Mouse (Mus musculus) hindbrain, embryonic 11.5 days (tissue): ENCODE results near the gene Lrrc1. TPM values are rescaled to one million over a fixed set of nuclear protein-coding genes. Genes with fewer than 3 reads are reported as not detected.

Experiments used
- ATAC-seq: fragments of 200-750 bp; cut with Nextera tagmentation; 2 replicates; pipeline ENCODE4 v1.8.0; 2017; ENCODE audit warnings: mild to moderate bottlenecking, moderate TSS enrichment, moderate library complexity; ENCODE audit not compliant: low FRiP score
- DNase-seq: peaks from one replicate; pipeline ENCODE4 v3.0.0-alpha.2; 2015; ENCODE audit warnings: low spot score
- H3K27ac ChIP-seq: fragments of 300-500 bp; sonication (generic); 2 replicates; pipeline ENCODE4 v1.5.1; 2014; ENCODE audit warnings: mild to moderate bottlenecking, low read depth, low read length
- H3K27me3 ChIP-seq: fragments of 300-500 bp; sonication (generic); 2 replicates; pipeline ENCODE4 v1.6.1; 2014; ENCODE audit warnings: mild to moderate bottlenecking, low read length, moderate library complexity, mixed read lengths; ENCODE audit not compliant: control insufficient read depth, insufficient read depth
- H3K36me3 ChIP-seq: fragments of 300-500 bp; sonication (generic); 2 replicates; pipeline ENCODE4 v1.6.1; 2014; ENCODE audit warnings: mild to moderate bottlenecking, low read length, moderate library complexity, mixed read lengths; ENCODE audit not compliant: control insufficient read depth, insufficient read depth
- H3K4me1 ChIP-seq: fragments of 300-500 bp; sonication (generic); replicated peaks from 2 replicates; pipeline ENCODE4 v1.6.1; 2014; ENCODE audit warnings: low read length, mixed read lengths; ENCODE audit not compliant: control insufficient read depth, insufficient read depth
- H3K4me2 ChIP-seq: fragments of 300-500 bp; sonication (generic); replicated peaks from 2 replicates; pipeline ENCODE4 v1.6.1; 2014; ENCODE audit warnings: mild to moderate bottlenecking, low read depth, low read length
- H3K4me3 ChIP-seq: fragments of 300-500 bp; sonication (generic); 2 replicates; pipeline ENCODE4 v1.5.1; 2014; ENCODE audit warnings: low read depth, low read length
- H3K9ac ChIP-seq: fragments of 300-500 bp; sonication (generic); 2 replicates; pipeline ENCODE4 v1.6.1; 2014; ENCODE audit warnings: low read depth, low read length
- H3K9me3 ChIP-seq: fragments of 300-500 bp; sonication (generic); 2 replicates; pipeline ENCODE4 v1.6.1; 2016; ENCODE audit warnings: low read length; ENCODE audit not compliant: control insufficient read depth
- WGBS: fragments of 180-500 bp; shearing (Covaris S2); extraction: QIAGEN DNeasy Blood & Tissue Kit; methylation state at CpG from one replicate; pipeline ENCODE4 v1.1.7; 2014; 5-methylcytosine and 5-hydroxymethylcytosine counted together
- polyA plus RNA-seq: library from polyadenylated mRNA; unstranded; fragments of >200 nt; fragmentation: Nextera tagmentation; extraction: Ambion mirVana; gene quantifications from 2 replicates; pipeline ENCODE4 v1.2.1, GENCODE M21; 2014

The Lrrc1 gene
- polyA plus RNA-seq: 9.0 and 10.2 TPM in 2 replicates

DNA sequence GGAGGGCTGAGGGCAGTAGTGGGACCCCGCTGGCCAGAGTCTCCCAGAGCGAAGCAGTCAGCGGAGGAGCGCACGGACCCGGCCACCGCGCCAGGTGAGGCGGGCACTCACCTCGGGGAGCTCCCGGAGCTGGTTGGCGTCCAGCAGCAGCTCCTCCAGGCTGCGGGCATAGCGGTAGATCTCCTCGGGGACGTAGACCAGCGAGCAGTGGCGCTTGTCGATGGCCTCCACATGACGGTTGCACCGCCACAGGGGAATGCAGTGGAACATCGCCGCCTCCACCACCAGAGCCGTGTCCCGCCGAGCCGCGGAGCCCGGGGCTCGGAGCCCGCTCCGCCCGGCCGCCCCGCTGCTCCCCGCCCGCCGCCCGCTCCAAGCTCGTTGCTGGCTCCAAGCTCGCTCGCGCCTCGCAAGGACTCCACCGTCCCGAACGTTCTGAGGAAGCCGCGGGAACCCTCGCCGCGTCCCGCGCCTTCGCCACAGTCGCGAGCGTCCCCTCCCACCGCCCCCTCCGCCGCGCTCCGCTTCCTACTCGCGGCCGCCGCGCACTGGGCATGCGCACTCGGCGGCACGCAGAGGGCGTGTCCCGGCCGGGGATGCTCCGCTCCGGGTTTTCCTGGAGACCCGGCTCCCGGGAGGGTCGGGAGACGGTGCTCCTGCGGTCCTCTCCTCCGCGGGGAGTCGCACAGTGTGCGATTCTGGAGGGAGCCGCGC is at the start of gene Lrrc1:
TSS of gene Lrrc1 (minus strand) at position 517 of the 714 bp plus-strand sequence.
- Histone ChIP-seq H3K4me2 (peak within 1 kb of the TSS; percentile 96), H3K9me3 (no peaks in the 10 kb centered on the region), H3K4me3 (peak within 1 kb of the TSS; percentile 72), H3K9ac (peak within 1 kb of the TSS; percentile 74), H3K27me3 (no peaks in the 10 kb centered on the region; the same call in 1 of the 2 replicates), H3K4me1 (peaks cover 6% of the 10 kb centered on the region; the same call in 1 of the 2 replicates), H3K27ac (peak within 1 kb of the TSS; percentile 67), H3K36me3 (no peaks in the 10 kb centered on the region)
- ATAC-seq (peak; percentile 94), DNase-seq (peak; percentile 95)
- under 1% methylated on average over 81 of the region's 88 CpGs for WGBS

GRCm38 (mm10) chr9:77592423-77592822 is 47.8 kb upstream of the Lrrc1 start:
- Histone ChIP-seq H3K4me3 (no peak overlapping the region), H3K4me1 (no peaks in the 10 kb centered on the region), H3K9ac (no peak overlapping the region), H3K36me3 (no peaks in the 10 kb centered on the region), H3K27me3 (no peaks in the 10 kb centered on the region), H3K4me2 (no peak overlapping the region), H3K27ac (no peak overlapping the region), H3K9me3 (no peaks in the 10 kb centered on the region)
- DNase-seq: no peak
- WGBS: 79% methylated on average over 4 of the region's 4 CpGs
- no peak for ATAC-seq

GRCm38 (mm10) chr9:77589496-77589895 is 44.8 kb upstream of the Lrrc1 start:
- Histone ChIP-seq H3K4me2 (no peak overlapping the region), H3K4me1 (no peaks in the 10 kb centered on the region), H3K36me3 (no peaks in the 10 kb centered on the region), H3K27ac (no peak overlapping the region), H3K9me3 (no peaks in the 10 kb centered on the region), H3K4me3 (no peak overlapping the region), H3K27me3 (no peaks in the 10 kb centered on the region), H3K9ac (no peak overlapping the region)
- WGBS: 65% methylated on average over 2 of the region's 2 CpGs
- DNase-seq (no peak), ATAC-seq (no peak)

- DNase-seq: no peak
- Histone ChIP-seq H3K9ac (no peak overlapping the region), H3K27ac (no peak overlapping the region), H3K9me3 (no peaks in the 10 kb centered on the region), H3K4me1 (no peaks in the 10 kb centered on the region), H3K27me3 (no peaks in the 10 kb centered on the region), H3K4me3 (no peak overlapping the region), H3K4me2 (no peak overlapping the region), H3K36me3 (no peaks in the 10 kb centered on the region)
- ATAC-seq: no peak
- 84% methylated on average over 7 of the region's 7 CpGs for WGBS
These were observed 42.9 kb upstream of the Lrrc1 start for GRCm38 (mm10) chr9:77587616-77588015.

DNA sequence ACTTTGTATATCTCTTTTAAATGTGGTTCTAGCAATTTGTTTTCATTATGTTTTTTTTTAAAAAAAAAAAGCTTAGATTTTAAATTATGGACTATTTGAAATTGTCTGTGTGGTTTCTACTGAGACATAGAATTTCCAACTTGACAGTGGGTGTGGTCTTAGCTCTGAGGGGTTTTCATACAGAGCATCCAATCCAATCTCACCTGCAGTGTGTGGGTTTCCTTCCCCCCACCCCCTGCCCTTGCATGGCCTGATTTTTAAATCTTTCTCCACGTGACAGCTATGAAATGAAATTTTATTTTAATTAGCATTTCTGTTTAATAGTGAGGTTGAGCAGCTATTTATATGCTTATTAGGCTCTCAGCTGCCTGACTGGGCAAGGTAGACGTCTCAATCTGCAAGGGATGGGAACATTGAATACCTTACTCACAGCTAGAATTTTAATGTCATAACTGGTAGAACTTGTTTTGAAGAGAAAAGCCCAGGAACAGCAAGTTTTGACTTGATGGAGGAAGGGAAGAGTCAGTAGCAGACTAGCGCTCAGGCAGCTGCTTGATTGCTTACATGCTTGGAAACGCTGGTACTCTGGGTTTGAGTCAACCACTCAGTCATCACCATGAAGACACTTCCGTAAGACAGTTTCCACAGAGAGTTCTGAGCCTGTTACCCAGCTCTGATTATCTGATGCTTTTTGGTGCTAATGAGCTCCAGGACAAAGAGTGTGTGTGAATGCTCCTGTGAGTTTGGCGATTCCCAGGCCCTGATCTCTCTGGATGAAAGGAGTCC is 42.3 kb upstream of the Lrrc1 start:
- Histone ChIP-seq H3K27ac (no peak overlapping the region), H3K9ac (no peak overlapping the region), H3K9me3 (no peaks in the 10 kb centered on the region), H3K4me1 (no peaks in the 10 kb centered on the region), H3K27me3 (no peaks in the 10 kb centered on the region), H3K4me2 (no peak overlapping the region), H3K36me3 (no peaks in the 10 kb centered on the region), H3K4me3 (no peak overlapping the region)
- no peak for ATAC-seq
- 54% methylated on average over 6 of the region's 6 CpGs for WGBS
- DNase-seq: no peak

- DNase-seq (no peak), ATAC-seq (no peak)
- no peak overlapping the region for H3K4me3 ChIP-seq
- no peak overlapping the region for H3K9ac ChIP-seq
- 94% methylated on average over 6 of the region's 6 CpGs for WGBS
- H3K4me1 ChIP-seq: no peaks in the 10 kb centered on the region
- H3K36me3 ChIP-seq: no peaks in the 10 kb centered on the region
- no peak overlapping the region for H3K27ac ChIP-seq
- H3K9me3 ChIP-seq: no peaks in the 10 kb centered on the region
- H3K27me3 ChIP-seq: no peaks in the 10 kb centered on the region
- H3K4me2 ChIP-seq: no peak overlapping the region
These were observed 40.1 kb upstream of the Lrrc1 start for GRCm38 (mm10) chr9:77584746-77585145.

DNA sequence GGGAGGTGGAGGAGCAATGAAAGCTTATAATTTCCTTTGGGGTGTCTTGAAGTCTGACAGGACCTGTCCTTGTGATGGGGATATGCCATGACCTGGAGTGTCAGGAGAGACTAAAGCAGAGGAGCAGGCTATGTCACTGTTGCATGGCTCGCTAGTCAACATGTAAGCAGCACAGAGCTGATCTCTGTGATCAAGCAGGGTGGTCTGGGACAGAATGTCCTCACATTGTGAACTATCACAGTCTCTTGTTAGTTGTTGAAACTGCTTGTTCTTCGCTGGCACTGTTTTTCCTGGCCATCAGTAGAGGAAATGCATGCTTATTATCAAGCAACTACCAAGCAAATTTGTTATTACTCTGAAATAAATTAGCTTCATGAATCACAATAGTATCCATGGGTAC is 38.6 kb upstream of the Lrrc1 start:
- Histone ChIP-seq H3K9ac (no peak overlapping the region), H3K4me2 (no peak overlapping the region), H3K4me3 (no peak overlapping the region), H3K27ac (no peak overlapping the region), H3K36me3 (no peaks in the 10 kb centered on the region), H3K9me3 (no peaks in the 10 kb centered on the region), H3K4me1 (no peaks in the 10 kb centered on the region), H3K27me3 (no peaks in the 10 kb centered on the region)
- 68% methylated on average over 2 of the region's 2 CpGs for WGBS
- DNase-seq: no peak
- no peak for ATAC-seq

DNA sequence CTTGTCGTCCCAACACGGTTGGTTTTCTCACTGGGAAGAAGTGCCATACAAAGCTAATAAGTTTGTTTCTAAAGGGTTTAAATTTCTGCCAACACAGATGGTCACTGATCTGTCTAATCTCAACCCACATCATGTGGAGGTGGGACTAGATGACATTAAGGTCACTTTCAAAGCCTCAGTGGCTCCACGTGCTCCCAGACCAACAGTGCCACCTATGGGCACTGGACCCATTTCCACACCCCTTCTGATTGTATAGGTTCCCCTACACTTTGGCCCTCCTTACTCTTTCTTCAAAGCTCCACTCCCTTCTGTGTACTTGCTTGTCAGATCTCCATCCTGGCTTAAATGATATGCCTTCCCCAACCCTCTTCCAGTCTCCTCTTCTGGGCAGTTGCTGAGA is 35.2 kb upstream of the Lrrc1 start:
- H3K4me3 ChIP-seq: no peak overlapping the region
- no peaks in the 10 kb centered on the region for H3K9me3 ChIP-seq
- H3K4me2 ChIP-seq: no peak overlapping the region
- H3K27ac ChIP-seq: no peak overlapping the region
- DNase-seq: no peak
- 73% methylated on average over 3 of the region's 3 CpGs for WGBS
- H3K9ac ChIP-seq: no peak overlapping the region
- H3K36me3 ChIP-seq: no peaks in the 10 kb centered on the region
- H3K4me1 ChIP-seq: no peaks in the 10 kb centered on the region
- ATAC-seq: no peak
- H3K27me3 ChIP-seq: no peaks in the 10 kb centered on the region

- H3K27me3 ChIP-seq: no peaks in the 10 kb centered on the region
- H3K27ac ChIP-seq: no peak overlapping the region
- no peaks in the 10 kb centered on the region for H3K36me3 ChIP-seq
- H3K9ac ChIP-seq: no peak overlapping the region
- no peaks in the 10 kb centered on the region for H3K9me3 ChIP-seq
- H3K4me2 ChIP-seq: no peak overlapping the region
- H3K4me3 ChIP-seq: no peak overlapping the region
- 93% methylated on average over 8 of the region's 8 CpGs for whole genome bisulfite sequencing
- DNase-seq (no peak), ATAC-seq (no peak)
- no peaks in the 10 kb centered on the region for H3K4me1 ChIP-seq
These were observed 33.3 kb upstream of the Lrrc1 start for GRCm38 (mm10) chr9:77577931-77578330.
